Mouse (Mus musculus) heart, adult 18-20 months (tissue): ENCODE measurements around the gene Zfp472. TPM values are rescaled to one million over a fixed set of nuclear protein-coding genes. Genes with fewer than 3 reads are reported as not detected.
"Not testable (repeated sequence)": the region's sequence is repeated elsewhere in the genome, so short reads cannot be mapped to it uniquely, and the experiment has no call there.

ENCODE experiments used
- DNase-seq, 2 experiments: peaks; one replicate each; pipeline ENCODE4 v3.0.0; 2021 to 2022; ENCODE audit warnings: mixed read lengths in 1 of 2
- total RNA-seq, 2 experiments: library from RNA; stranded (reverse); gene quantifications; 2 replicates each; pipeline ENCODE4 v1.2.3; 2021

Zfp472 gene
- total RNA-seq, 2 experiments from 2014 or later, result 1.8 to 2.1 TPM

DNA sequence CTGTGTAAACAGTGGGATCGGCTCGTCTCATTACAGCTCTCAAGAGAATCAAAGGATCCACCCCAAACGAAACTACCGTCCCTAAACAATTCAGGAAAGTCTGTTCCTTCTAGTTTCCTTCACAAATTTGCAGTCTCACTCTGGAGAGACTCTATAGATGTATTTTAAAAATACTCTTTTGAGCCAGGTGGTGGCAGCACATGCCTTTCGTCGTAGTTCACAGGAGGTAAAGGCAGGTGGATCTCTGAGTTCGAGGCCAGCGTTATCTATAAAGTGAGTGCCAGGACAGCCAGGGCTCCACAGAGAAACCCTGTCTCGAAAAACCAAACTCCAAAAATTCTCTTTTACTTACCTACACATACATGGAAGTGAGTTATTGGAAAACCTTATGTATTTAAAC is 42.7 kb downstream of the Zfp472 start:
- no peak for DNase-seq

GRCm38 (mm10) chr17:33020434-33020833 is 54.8 kb downstream of the Zfp472 start:
- not testable (repeated sequence) for DNase-seq

Other genes starting within 250 kb of the Zfp472 start
- 10 to 100 TPM; 25.0 to 28.9 TPM for gene Zfp871, start 177.5 kb upstream of the Zfp472 start, total RNA-seq
- under 1 TPM in 1 of 2 experiments, not detected in 1; 0.44 TPM for gene Zfp811, start 155.9 kb upstream of the Zfp472 start, total RNA-seq
- gene Zfp799, start 135.6 kb upstream of the Zfp472 start, total RNA-seq, result 1 to 10 TPM; 7.9 to 9.3 TPM
- 1 to 10 TPM; 6.1 to 7.8 TPM for gene Zfp870, start 74.2 kb upstream of the Zfp472 start, total RNA-seq
- gene Cyp4f14, start 48.5 kb upstream of the Zfp472 start, total RNA-seq, result under 1 TPM in 1 of 2 experiments, not detected in 1; 0.22 TPM
- gene Cyp4f13, start 18.4 kb upstream of the Zfp472 start, total RNA-seq, result 10 to 100 TPM in 1 of 2 experiments, 1 to 10 TPM in 1; 8.7 to 12.9 TPM
- 1 to 10 TPM; 6.0 to 6.5 TPM for gene Zfp952, start 27.3 kb downstream of the Zfp472 start, total RNA-seq
- gene Zfp763, start 67.6 kb downstream of the Zfp472 start, total RNA-seq, result 1 to 10 TPM; 2.0 to 2.8 TPM
- not detected for gene 4921501E09Rik, start 102.2 kb downstream of the Zfp472 start, total RNA-seq
- gene Zfp563, start 123.5 kb downstream of the Zfp472 start, total RNA-seq, result 1 to 10 TPM; 5.1 to 5.6 TPM
- under 1 TPM in 1 of 2 experiments, not detected in 1; 0.07 TPM for gene Morc2b, start 173.9 kb downstream of the Zfp472 start, total RNA-seq
- not detected for gene Olfr55, start 202.6 kb downstream of the Zfp472 start, total RNA-seq
- not detected for gene Olfr239, start 225.5 kb downstream of the Zfp472 start, total RNA-seq